Mouse (Mus musculus): ENCODE measurements at regions not wholly inside any gene's neighbourhood (a gene's known extent, or its start where the extent isn't known, plus 50 kb on each side); places are given as distances from the start of the nearest gene placed in this dataset.

DNA sequence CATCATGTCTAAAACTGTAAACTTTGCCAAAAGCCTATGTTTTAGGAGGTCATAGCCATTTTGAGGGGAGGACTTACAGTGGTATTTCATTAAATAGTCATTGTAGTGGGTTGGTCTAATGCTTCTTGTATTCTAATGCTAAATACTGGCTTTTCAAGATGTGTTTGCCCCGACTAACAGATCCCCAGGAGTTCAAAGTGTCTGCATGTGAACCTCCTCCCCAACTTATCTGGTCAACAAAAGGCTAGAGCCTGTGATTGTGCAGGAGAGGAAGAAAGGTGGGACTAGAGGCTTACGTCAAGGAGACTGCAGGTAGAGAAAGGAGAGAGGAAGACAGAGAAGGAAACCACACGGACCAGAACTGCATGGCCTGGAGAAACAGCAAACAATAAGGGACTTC, 198.9 kb upstream of the Igfbp3 start:
- no peak for DNase-seq (ENCODE audit: low spot score in 2 of 2)
- intact Hi-C loops (cut with DNase I): no loop called here

GRCm38 (mm10) chr11:7408992-7409391, 195.3 kb upstream of the Igfbp3 start:
- intact Hi-C loops (cut with DNase I): no loop called here
- no peak for DNase-seq (ENCODE audit: low spot score in 2 of 2)

- DNase-seq (ENCODE audit: low spot score in 2 of 2): no peak
- intact Hi-C loops (cut with DNase I): no loop called here
Observed at GRCm38 (mm10) chr11:7404666-7405065, 190.9 kb upstream of the Igfbp3 start.

DNA sequence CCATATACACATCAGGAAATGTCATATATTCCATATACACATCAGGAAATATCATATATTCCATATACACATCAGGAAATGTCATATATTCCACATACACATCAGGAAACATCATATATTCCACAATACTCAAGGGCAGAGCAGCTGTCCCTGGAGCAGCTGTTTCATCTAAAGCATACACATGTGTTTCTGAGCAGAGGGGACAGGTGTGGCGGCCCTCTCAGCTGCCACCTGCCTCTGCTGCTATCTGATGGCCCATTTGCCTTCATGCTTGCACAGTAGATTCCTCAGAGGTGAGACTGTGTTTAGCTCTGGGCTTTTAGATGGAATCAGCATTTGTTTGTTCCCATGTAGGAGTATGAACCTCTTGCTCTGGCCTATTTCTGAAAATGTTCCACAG, 158.1 kb upstream of the Igfbp3 start:
- intact Hi-C loops (cut with DNase I): no loop called here
- no peak for DNase-seq (ENCODE audit: low spot score in 2 of 2)

- DNase-seq (ENCODE audit: low spot score in 2 of 2): no peak
Observed at GRCm38 (mm10) chr11:7361388-7361787, 147.7 kb upstream of the Igfbp3 start.

GRCm38 (mm10) chr11:7348601-7349000, 134.9 kb upstream of the Igfbp3 start:
- intact Hi-C loops (cut with DNase I): no loop called here
- DNase-seq (ENCODE audit: low spot score in 2 of 2): no peak

More at GRCm38 (mm10) chr11:7361388-7361787, 147.7 kb upstream of the Igfbp3 start:
- intact Hi-C loops (cut with DNase I): no loop called here

- DNase-seq (ENCODE audit: low spot score in 2 of 2): no peak
- intact Hi-C loops (cut with DNase I): loop anchor here (2.0 kb wide), 1 partner anchor 123 kb away; no protein-coding TSS in a partner anchor
Observed at GRCm38 (mm10) chr11:7337826-7338225, 124.1 kb upstream of the Igfbp3 start.

- intact Hi-C loops (cut with DNase I): no loop called here
Observed at GRCm38 (mm10) chr11:7317409-7317970, 103.8 kb upstream of the Igfbp3 start.

DNA sequence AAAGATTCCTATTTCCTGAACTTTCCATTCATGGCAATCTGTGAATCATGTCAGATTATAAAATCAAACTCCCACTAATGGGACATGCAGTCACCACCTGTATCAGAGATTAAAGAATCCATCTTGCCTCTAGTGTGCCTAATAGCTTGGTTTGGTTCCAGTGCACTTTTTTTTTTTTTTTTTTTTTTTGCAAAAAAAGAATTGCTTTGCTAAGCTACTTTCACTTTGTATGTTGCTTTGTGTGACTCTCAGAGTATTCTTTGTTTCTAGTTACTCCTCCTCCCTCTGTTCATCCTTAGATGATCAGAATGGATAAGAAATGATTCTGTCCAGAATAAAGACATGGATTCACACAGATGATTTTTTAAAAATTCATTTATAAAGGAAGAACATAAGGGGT, 82.5 kb upstream of the Igfbp3 start:
- intact Hi-C loops (cut with DNase I): no loop called here
- DNase-seq (ENCODE audit: low spot score in 2 of 2): no peak

More at GRCm38 (mm10) chr11:7317409-7317970, 103.8 kb upstream of the Igfbp3 start:
- no peak for DNase-seq (ENCODE audit: low spot score in 2 of 2)

GRCm38 (mm10) chr11:7289242-7289938, 75.7 kb upstream of the Igfbp3 start:
- DNase-seq (ENCODE audit: low spot score in 2 of 2): peak; percentile 5 to 8
- intact Hi-C loops (cut with DNase I): no loop called here

DNA sequence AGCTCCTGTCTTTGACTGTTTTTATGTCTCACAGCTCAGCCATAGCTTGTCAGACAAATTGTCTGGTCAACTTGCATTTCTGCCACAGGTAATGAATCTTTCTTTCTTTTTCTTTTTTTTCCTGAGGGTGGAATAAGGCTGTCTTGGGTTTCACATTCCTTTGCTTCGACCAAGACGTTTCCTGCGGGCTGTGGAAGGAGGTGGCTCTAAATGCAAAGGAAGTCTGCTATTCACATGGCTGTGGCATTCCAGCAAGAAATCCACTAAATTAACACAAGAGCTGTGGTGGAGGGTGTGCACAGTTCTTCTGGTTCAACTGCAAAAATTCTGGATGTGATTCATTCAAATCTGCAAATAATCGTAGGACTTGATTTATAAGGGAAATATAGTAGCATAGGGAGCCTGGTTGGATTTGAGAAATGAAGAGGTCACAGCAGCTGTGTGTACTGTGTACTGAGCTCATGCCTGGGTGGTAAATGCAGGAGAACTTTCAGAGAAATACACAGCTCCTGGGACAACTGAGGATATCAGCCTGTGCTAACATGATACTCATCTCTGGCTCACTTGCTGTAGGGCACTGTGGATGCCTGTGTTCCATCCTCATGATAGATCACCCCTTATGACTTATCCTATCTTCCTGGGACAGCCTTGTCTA, 71.2 kb upstream of the Igfbp3 start:
- no peak for DNase-seq (ENCODE audit: low spot score in 2 of 2)
- intact Hi-C loops (cut with DNase I): no loop called here

- intact Hi-C loops (cut with DNase I): no loop called here
- DNase-seq (ENCODE audit: low spot score in 2 of 2): no peak
Observed at GRCm38 (mm10) chr11:7282981-7283380, 69.3 kb upstream of the Igfbp3 start.

- no peak for DNase-seq (ENCODE audit: low spot score in 2 of 2)
- intact Hi-C loops (cut with DNase I): no loop called here
Observed at GRCm38 (mm10) chr11:7282188-7282587, 68.5 kb upstream of the Igfbp3 start.

DNA sequence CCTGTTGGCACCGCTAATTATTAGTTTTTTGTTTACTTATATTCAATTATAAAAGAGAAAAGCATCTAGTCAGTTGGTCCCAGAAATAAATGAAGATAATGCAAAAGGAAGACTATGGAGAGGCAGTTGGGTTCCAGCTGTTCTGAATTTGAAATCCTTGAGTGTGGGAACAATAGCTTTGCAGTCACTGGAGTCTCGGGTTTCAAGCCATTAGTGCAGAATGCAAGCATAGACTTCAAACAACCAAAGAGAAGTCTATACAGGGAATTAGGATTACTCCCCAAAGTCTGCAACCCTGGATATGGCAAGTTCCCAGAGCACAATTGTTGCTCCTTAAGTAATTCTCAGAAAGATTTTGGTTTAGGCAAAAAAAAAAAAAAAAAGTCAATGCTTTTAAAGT, 67.9 kb upstream of the Igfbp3 start:
- intact Hi-C loops (cut with DNase I): no loop called here

DNA sequence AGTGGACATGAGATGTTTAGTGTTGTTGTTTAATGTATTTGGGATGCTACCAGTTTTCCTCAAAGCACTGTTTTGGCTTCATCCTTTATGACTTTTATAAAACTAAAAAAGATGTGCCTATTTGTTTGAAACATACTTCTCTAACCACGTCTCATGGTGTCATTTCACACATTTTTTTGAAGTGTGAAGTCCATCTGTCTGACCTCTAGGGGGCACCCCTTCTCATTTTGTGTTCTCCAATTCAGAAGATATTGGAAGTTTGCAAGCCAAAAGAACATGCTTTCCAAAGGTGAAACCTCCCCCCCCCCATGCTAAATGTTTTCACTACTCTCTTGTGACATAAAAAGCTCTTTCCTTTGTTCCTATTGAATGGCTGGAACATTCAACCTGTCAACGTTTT, 66.2 kb upstream of the Igfbp3 start:
- no peak for DNase-seq (ENCODE audit: low spot score in 2 of 2)
- intact Hi-C loops (cut with DNase I): no loop called here

More for the DNA sequence above, 67.9 kb upstream of the Igfbp3 start:
- no peak for DNase-seq (ENCODE audit: low spot score in 2 of 2)

GRCm38 (mm10) chr11:7272543-7272942, 58.8 kb upstream of the Igfbp3 start:
- intact Hi-C loops (cut with DNase I): no loop called here
- no peak for DNase-seq (ENCODE audit: low spot score in 2 of 2)

- no peak for DNase-seq (ENCODE audit: low spot score in 2 of 2)
Observed at GRCm38 (mm10) chr11:7270916-7271315, 57.2 kb upstream of the Igfbp3 start.

GRCm38 (mm10) chr11:7263971-7264370, 50.2 kb upstream of the Igfbp3 start:
- intact Hi-C loops (cut with DNase I): no loop called here

More at GRCm38 (mm10) chr11:7270916-7271315, 57.2 kb upstream of the Igfbp3 start:
- intact Hi-C loops (cut with DNase I): no loop called here

More at GRCm38 (mm10) chr11:7263971-7264370, 50.2 kb upstream of the Igfbp3 start:
- no peak for DNase-seq (ENCODE audit: low spot score in 2 of 2)

All from left cerebral cortex, postnatal 25 days (tissue).